Mouse (Mus musculus) CH12.LX (cell line): ENCODE results near the gene Colgalt2.

Source experiments
- MEF2A ChIP-seq: IDR thresholded peaks from 2 replicates; pipeline ENCODE4 v1.6.1; 2014; ENCODE audit warnings: low read depth, mild to moderate bottlenecking, inconsistent platforms, low read length, improper control_type of control experiment, borderline replicate concordance
- MXI1 ChIP-seq: IDR thresholded peaks from 2 replicates; pipeline ENCODE4 v1.6.1; 2011; ENCODE audit warnings: mild to moderate bottlenecking, low read depth, low read length, improper control_type of control experiment
- POLR2A ChIP-seq: IDR thresholded peaks from 2 replicates; pipeline ENCODE4 v1.6.1; 2011; ENCODE audit warnings: low read depth, mild to moderate bottlenecking, improper control_type of control experiment, low read length
- POLR2AphosphoS2 ChIP-seq: IDR thresholded peaks from 2 replicates; pipeline ENCODE4 v1.6.1; 2011; ENCODE audit warnings: low read depth, low read length, improper control_type of control experiment
- UBTF ChIP-seq: IDR thresholded peaks from 2 replicates; pipeline ENCODE4 v1.6.1; 2012; ENCODE audit warnings: low read depth, mild to moderate bottlenecking, inconsistent platforms, low read length, improper control_type of control experiment, moderate library complexity

DNA sequence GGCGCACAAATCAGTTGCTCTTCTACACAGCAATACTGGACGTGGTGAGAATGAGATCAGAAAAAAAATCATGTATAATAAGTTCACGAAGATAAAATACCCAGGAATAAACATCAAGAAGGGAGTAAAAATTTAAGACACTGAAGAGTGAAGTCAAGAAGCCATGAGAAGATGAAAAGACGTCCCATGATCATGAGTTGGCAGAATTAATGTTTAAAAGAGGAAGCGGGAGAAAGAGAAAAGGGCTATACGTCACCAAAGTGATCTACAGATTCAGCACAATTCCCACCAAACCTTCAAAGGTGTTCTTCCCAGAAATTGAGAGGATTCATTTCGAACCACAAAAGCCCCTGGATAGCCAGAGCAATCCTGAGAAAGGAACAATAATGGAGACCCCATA lies 30.2 kb downstream of the Colgalt2 start:
- TF ChIP-seq MEF2A: no peak
- TF ChIP-seq UBTF: no peak
- no peak for TF ChIP-seq MXI1
- no peak for TF ChIP-seq POLR2A
- no peak for TF ChIP-seq POLR2AphosphoS2
